Mouse (Mus musculus) hindbrain, embryonic 11.5 days (tissue): Measurements from ENCODE around the gene Sp140. TPM values are rescaled to one million over a fixed set of nuclear protein-coding genes. Genes with fewer than 3 reads are reported as not detected.

ENCODE experiments used
- ATAC-seq: fragments of 200-750 bp; cut with Nextera tagmentation; 2 replicates; pipeline ENCODE4 v1.8.0; 2017; ENCODE audit warnings: mild to moderate bottlenecking, moderate TSS enrichment, moderate library complexity; ENCODE audit not compliant: low FRiP score
- DNase-seq: peaks from one replicate; pipeline ENCODE4 v3.0.0-alpha.2; 2015; ENCODE audit warnings: low spot score
- H3K27ac ChIP-seq: fragments of 300-500 bp; sonication (generic); 2 replicates; pipeline ENCODE4 v1.5.1; 2014; ENCODE audit warnings: mild to moderate bottlenecking, low read depth, low read length
- H3K27me3 ChIP-seq: fragments of 300-500 bp; sonication (generic); 2 replicates; pipeline ENCODE4 v1.6.1; 2014; ENCODE audit warnings: mild to moderate bottlenecking, low read length, moderate library complexity, mixed read lengths; ENCODE audit not compliant: control insufficient read depth, insufficient read depth
- H3K36me3 ChIP-seq: fragments of 300-500 bp; sonication (generic); 2 replicates; pipeline ENCODE4 v1.6.1; 2014; ENCODE audit warnings: mild to moderate bottlenecking, low read length, moderate library complexity, mixed read lengths; ENCODE audit not compliant: control insufficient read depth, insufficient read depth
- H3K4me1 ChIP-seq: fragments of 300-500 bp; sonication (generic); replicated peaks from 2 replicates; pipeline ENCODE4 v1.6.1; 2014; ENCODE audit warnings: low read length, mixed read lengths; ENCODE audit not compliant: control insufficient read depth, insufficient read depth
- H3K4me2 ChIP-seq: fragments of 300-500 bp; sonication (generic); replicated peaks from 2 replicates; pipeline ENCODE4 v1.6.1; 2014; ENCODE audit warnings: mild to moderate bottlenecking, low read depth, low read length
- H3K4me3 ChIP-seq: fragments of 300-500 bp; sonication (generic); 2 replicates; pipeline ENCODE4 v1.5.1; 2014; ENCODE audit warnings: low read depth, low read length
- H3K9ac ChIP-seq: fragments of 300-500 bp; sonication (generic); 2 replicates; pipeline ENCODE4 v1.6.1; 2014; ENCODE audit warnings: low read depth, low read length
- H3K9me3 ChIP-seq: fragments of 300-500 bp; sonication (generic); 2 replicates; pipeline ENCODE4 v1.6.1; 2016; ENCODE audit warnings: low read length; ENCODE audit not compliant: control insufficient read depth
- WGBS: fragments of 180-500 bp; shearing (Covaris S2); extraction: QIAGEN DNeasy Blood & Tissue Kit; methylation state at CpG from one replicate; pipeline ENCODE4 v1.1.7; 2014; 5-methylcytosine and 5-hydroxymethylcytosine counted together
- polyA plus RNA-seq: library from polyadenylated mRNA; unstranded; fragments of >200 nt; fragmentation: Nextera tagmentation; extraction: Ambion mirVana; gene quantifications from 2 replicates; pipeline ENCODE4 v1.2.1, GENCODE M21; 2014

The Sp140 gene
- polyA plus RNA-seq, 1 experiment from 2014 or later = 1.4 TPM

- Histone ChIP-seq H3K36me3 (no peaks in the 10 kb centered on the region), H3K9me3 (no peaks in the 10 kb centered on the region), H3K27me3 (no peaks in the 10 kb centered on the region), H3K4me1 (no peaks in the 10 kb centered on the region), H3K27ac (no peak overlapping the region), H3K4me2 (no peak overlapping the region), H3K4me3 (no peak overlapping the region), H3K9ac (no peak overlapping the region)
- DNase-seq (no peak), ATAC-seq (no peak)
These were observed 64.1 kb downstream of the Sp140 start for GRCm38 (mm10) chr1:85664266-85664665.

- 67% methylated on average over 4 of the region's 4 CpGs for WGBS
- no peak for DNase-seq
- ATAC-seq = no peak
These were observed 80.0 kb downstream of the Sp140 start for GRCm38 (mm10) chr1:85680226-85680625.

GRCm38 (mm10) chr1:85686666-85687065, 86.5 kb downstream of the Sp140 start:
- Histone ChIP-seq H3K9me3 (no peaks in the 10 kb centered on the region), H3K4me1 (no peaks in the 10 kb centered on the region), H3K36me3 (no peaks in the 10 kb centered on the region), H3K27me3 (no peaks in the 10 kb centered on the region), H3K4me2 (no peak overlapping the region), H3K4me3 (no peak overlapping the region), H3K27ac (no peak overlapping the region), H3K9ac (no peak overlapping the region)
- ATAC-seq (no peak), DNase-seq (no peak)
- 82% methylated on average over 5 of the region's 5 CpGs for WGBS

More at GRCm38 (mm10) chr1:85680226-85680625, 80.0 kb downstream of the Sp140 start:
- H3K36me3 ChIP-seq = no peaks in the 10 kb centered on the region
- no peak overlapping the region for H3K9ac ChIP-seq
- no peak overlapping the region for H3K27ac ChIP-seq
- H3K4me3 ChIP-seq = no peak overlapping the region
- no peaks in the 10 kb centered on the region for H3K27me3 ChIP-seq
- no peak overlapping the region for H3K4me2 ChIP-seq
- H3K9me3 ChIP-seq = no peaks in the 10 kb centered on the region
- no peaks in the 10 kb centered on the region for H3K4me1 ChIP-seq

- H3K27ac ChIP-seq = no peak overlapping the region
- no peaks in the 10 kb centered on the region for H3K4me1 ChIP-seq
- H3K9me3 ChIP-seq = no peaks in the 10 kb centered on the region
- no peaks in the 10 kb centered on the region for H3K27me3 ChIP-seq
- DNase-seq (no peak), ATAC-seq (no peak)
- H3K4me2 ChIP-seq = no peak overlapping the region
- H3K4me3 ChIP-seq = no peak overlapping the region
- no peak overlapping the region for H3K9ac ChIP-seq
- WGBS = 74% methylated on average over 5 of the region's 5 CpGs
- H3K36me3 ChIP-seq = no peaks in the 10 kb centered on the region
These were observed 87.2 kb downstream of the Sp140 start for GRCm38 (mm10) chr1:85687346-85687745.

- H3K27me3 ChIP-seq = no peaks in the 10 kb centered on the region
- no peak overlapping the region for H3K4me2 ChIP-seq
- ATAC-seq = no peak
- H3K9me3 ChIP-seq = no peaks in the 10 kb centered on the region
- no peak overlapping the region for H3K9ac ChIP-seq
- WGBS = 89% methylated on average over 3 of the region's 3 CpGs
- H3K4me1 ChIP-seq = no peaks in the 10 kb centered on the region
- no peak for DNase-seq
- H3K4me3 ChIP-seq = no peak overlapping the region
- H3K36me3 ChIP-seq = no peaks in the 10 kb centered on the region
- no peak overlapping the region for H3K27ac ChIP-seq
These were observed 90.4 kb downstream of the Sp140 start for GRCm38 (mm10) chr1:85690544-85690943.

- 55% methylated on average over 1 of the region's 1 CpGs for WGBS
- no peak overlapping the region for H3K27ac ChIP-seq
- H3K4me1 ChIP-seq = no peaks in the 10 kb centered on the region
- H3K9ac ChIP-seq = no peak overlapping the region
- DNase-seq (no peak), ATAC-seq (no peak)
- H3K4me2 ChIP-seq = no peak overlapping the region
- H3K9me3 ChIP-seq = no peaks in the 10 kb centered on the region
- H3K4me3 ChIP-seq = no peak overlapping the region
- no peaks in the 10 kb centered on the region for H3K36me3 ChIP-seq
- H3K27me3 ChIP-seq = no peaks in the 10 kb centered on the region
These were observed 92.1 kb downstream of the Sp140 start for GRCm38 (mm10) chr1:85692281-85692680.

- Histone ChIP-seq H3K36me3 (no peaks in the 10 kb centered on the region), H3K9ac (no peak overlapping the region), H3K4me1 (no peaks in the 10 kb centered on the region), H3K27me3 (no peaks in the 10 kb centered on the region), H3K9me3 (no peaks in the 10 kb centered on the region), H3K4me2 (no peak overlapping the region), H3K27ac (no peak overlapping the region), H3K4me3 (no peak overlapping the region)
- no peak for ATAC-seq
- no peak for DNase-seq
- WGBS = 78% methylated on average over 3 of the region's 3 CpGs
These were observed 93.1 kb downstream of the Sp140 start for GRCm38 (mm10) chr1:85693280-85693679.

Other genes starting within 250 kb of the Sp140 start
- gene G530012D18Rik, start 24.7 kb upstream of the Sp140 start, polyA plus RNA-seq = 0.63 TPM in 1 of 2 replicates, not detected in the other
- 0.49 and 0.88 TPM in 2 replicates for gene Sp110, start 1.6 kb upstream of the Sp140 start, polyA plus RNA-seq
- 0.95 and 1.0 TPM in 2 replicates for gene Sp100, start 49.6 kb downstream of the Sp140 start, polyA plus RNA-seq
- gene A630001G21Rik, start 178.3 kb downstream of the Sp140 start, polyA plus RNA-seq = 1.4 and 2.3 TPM in 2 replicates
- 72.7 and 77.1 TPM in 2 replicates for gene Cab39, start 193.1 kb downstream of the Sp140 start, polyA plus RNA-seq